Mouse (Mus musculus) C2C12 (cell line): ENCODE results near the gene Gucy2g.

Experiments
- CEBPB ChIP-seq: IDR thresholded peaks from one replicate; pipeline ENCODE4 v1.6.1; 2011; ENCODE audit warnings: low read depth, mild to moderate bottlenecking, control low read depth, moderate library complexity
- CTCF ChIP-seq: IDR thresholded peaks from one replicate; pipeline ENCODE4 v1.5.1; 2011; ENCODE audit not compliant: control insufficient read depth, insufficient read depth, insufficient read length
- MAX ChIP-seq: IDR thresholded peaks from one replicate; pipeline ENCODE4 v1.6.1; 2011; ENCODE audit warnings: mild to moderate bottlenecking, control low read depth
- USF1 ChIP-seq: IDR thresholded peaks from one replicate; pipeline ENCODE4 v1.6.1; 2011; ENCODE audit warnings: low read depth, mild to moderate bottlenecking, control low read depth, moderate library complexity

DNA sequence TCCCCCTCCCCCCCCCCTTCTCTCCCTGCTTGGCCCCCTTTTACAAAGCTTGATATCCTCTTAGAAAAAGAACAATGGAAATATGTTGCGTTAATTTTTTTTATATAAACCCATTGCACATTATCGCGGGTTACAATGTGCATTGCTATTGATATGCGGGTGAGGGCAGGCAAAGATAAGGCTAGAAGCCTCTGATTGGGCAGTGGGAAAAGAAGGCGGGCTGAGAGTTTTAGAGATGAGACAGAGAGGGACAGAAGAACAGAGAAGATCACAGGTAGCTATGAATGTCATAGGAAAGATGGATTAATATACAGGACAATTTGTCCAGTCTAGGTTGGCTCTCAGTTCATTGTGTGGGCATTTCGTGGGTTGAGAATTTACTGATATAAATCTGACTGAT, 33.8 kb downstream of the Gucy2g start:
- TF ChIP-seq CTCF (no peak), CEBPB (no peak), MAX (no peak), USF1 (no peak)
